Mouse (Mus musculus) limb, embryonic 12.5 days (tissue): ENCODE data around the gene Swt1. TPM values are rescaled to one million over a fixed set of nuclear protein-coding genes. Genes with fewer than 3 reads are reported as not detected.
A peak's percentile ranks its signal among the peaks of the same experiment; 100 is the strongest.

ENCODE experiments used
- ATAC-seq: fragments of 200-750 bp; cut with Nextera tagmentation; 2 replicates; pipeline ENCODE4 v1.8.0; 2017; ENCODE audit warnings: low read depth, moderate TSS enrichment; ENCODE audit not compliant: insufficient number of reproducible peaks, insufficient read depth, low FRiP score, low TSS enrichment
- H3K27ac ChIP-seq: fragments of 300-500 bp; sonication (generic); 2 replicates; pipeline ENCODE4 v1.5.1; 2016; ENCODE audit warnings: mild to moderate bottlenecking, moderate library complexity
- H3K27me3 ChIP-seq: fragments of 300-500 bp; sonication (generic); 2 replicates; pipeline ENCODE4 v1.6.1; 2016; ENCODE audit warnings: mild to moderate bottlenecking, moderate library complexity
- H3K36me3 ChIP-seq: fragments of 300-500 bp; sonication (generic); 2 replicates; pipeline ENCODE4 v1.6.1; 2016; ENCODE audit warnings: mild to moderate bottlenecking, moderate library complexity
- H3K4me1 ChIP-seq: fragments of 300-500 bp; sonication (generic); replicated peaks from 2 replicates; pipeline ENCODE4 v1.6.1; 2016
- H3K4me2 ChIP-seq: fragments of 300-500 bp; sonication (generic); 2 replicates; pipeline ENCODE4 v1.6.1; 2016; ENCODE audit warnings: mild to moderate bottlenecking, moderate library complexity
- H3K4me3 ChIP-seq: fragments of 300-500 bp; sonication (generic); replicated peaks from 2 replicates; pipeline ENCODE4 v1.5.1; 2016; ENCODE audit warnings: mild to moderate bottlenecking
- H3K9ac ChIP-seq: fragments of 300-500 bp; sonication (generic); replicated peaks from 2 replicates; pipeline ENCODE4 v1.6.1; 2016; ENCODE audit warnings: mild to moderate bottlenecking, moderate library complexity
- H3K9me3 ChIP-seq: fragments of 300-500 bp; sonication (generic); 2 replicates; pipeline ENCODE4 v1.6.1; 2016; ENCODE audit warnings: mild to moderate bottlenecking, moderate library complexity
- WGBS: fragments of 180-500 bp; shearing (Covaris S2); methylation state at CpG from one replicate; pipeline ENCODE4 v1.1.7; 2016; 5-methylcytosine and 5-hydroxymethylcytosine counted together
- polyA plus RNA-seq: library from polyadenylated mRNA; unstranded; fragments of >200 nt; fragmentation: Nextera tagmentation; extraction: Ambion mirVana; gene quantifications from 2 replicates; pipeline ENCODE4 v1.2.1, GENCODE M21; 2016

Swt1 gene
- polyA plus RNA-seq, 1 experiment from 2014 or later, result 30.7 TPM

DNA sequence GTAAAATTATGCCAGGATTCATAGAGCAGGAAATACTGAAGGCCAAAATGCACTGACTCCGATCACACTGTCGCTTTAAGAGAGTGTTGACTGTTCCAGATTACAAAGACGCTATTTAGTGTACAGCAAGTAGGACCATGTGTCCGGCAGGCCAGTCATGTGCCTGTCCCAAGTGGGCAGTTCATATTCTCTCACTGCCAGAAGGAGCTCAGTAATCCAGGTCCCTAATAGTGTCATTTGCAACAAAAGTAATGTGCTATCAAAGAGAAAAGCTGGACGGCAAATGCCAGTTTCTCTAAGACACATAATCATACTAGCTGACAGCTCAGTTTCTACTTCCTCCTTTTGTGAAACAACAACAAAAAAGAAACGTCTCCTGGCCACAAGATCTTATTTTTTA is 85.3 kb downstream of the Swt1 start:
- ATAC-seq, result no peak
- H3K27ac ChIP-seq, result 0 out of 2 replicates have a peak overlapping the region, but pooled peaks have one; percentile 12
- H3K4me2 ChIP-seq, result peak overlapping the region; percentile 68
- 35% methylated on average over 6 of the region's 6 CpGs for WGBS
- H3K9ac ChIP-seq, result no peak overlapping the region
- H3K36me3 ChIP-seq, result no peaks in the 10 kb centered on the region
- H3K4me1 ChIP-seq, result peaks cover 27% of the 10 kb centered on the region
- no peaks in the 10 kb centered on the region for H3K9me3 ChIP-seq
- no peaks in the 10 kb centered on the region for H3K27me3 ChIP-seq
- H3K4me3 ChIP-seq, result no peak overlapping the region

DNA sequence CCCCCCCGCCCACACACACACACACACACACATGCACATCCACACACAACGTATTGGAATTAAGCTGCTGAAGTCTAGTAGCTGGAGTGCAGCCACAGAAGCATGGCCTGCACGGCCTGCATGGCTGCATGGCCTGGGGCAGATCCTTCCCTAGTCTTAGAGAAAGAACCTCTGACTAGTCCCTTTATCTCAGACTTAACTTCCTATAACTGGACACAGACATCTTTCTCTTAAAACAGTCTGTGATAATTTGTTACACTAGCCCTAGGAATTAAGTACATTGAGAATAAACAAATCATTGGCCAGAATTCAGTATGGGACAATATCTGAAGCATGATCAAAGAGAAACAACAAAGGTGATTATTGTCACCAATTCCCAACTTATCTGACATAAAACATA is 85.9 kb downstream of the Swt1 start:
- 61% methylated on average over 3 of the region's 3 CpGs for WGBS
- H3K4me1 ChIP-seq, result peaks cover 27% of the 10 kb centered on the region

DNA sequence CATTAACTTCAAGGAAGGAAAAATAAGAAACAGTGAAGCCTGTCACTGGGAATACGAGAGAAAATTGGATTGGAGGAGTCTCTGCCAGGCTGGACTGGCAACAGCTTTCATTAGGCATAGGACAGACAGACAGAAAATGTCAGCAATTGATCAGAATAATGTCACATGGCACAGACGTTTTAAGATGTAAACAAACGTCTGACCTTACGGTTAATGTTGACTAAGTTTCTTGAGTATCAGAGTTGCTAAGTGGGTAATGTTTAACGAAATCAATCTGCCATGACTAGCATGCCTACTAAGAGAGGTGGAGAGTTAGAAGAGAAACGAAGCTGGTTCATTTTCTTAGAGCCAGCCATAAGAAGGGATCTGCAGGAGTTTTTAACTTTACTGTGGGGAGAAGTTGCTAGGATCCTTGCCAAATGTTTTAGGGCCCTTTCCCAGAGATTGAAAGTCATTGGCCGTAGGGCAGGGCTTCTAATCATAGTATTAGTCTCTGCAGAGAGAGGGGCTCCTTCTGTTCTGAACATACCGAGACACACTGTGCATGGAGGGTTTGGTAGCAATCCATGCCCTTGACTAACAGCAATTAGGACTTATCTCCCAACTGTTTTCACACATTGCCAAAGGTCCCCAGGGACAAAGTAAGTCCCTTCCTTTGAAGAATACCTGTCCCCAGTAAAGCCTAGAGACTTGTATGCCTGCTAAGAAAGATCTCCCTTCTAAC is 86.8 kb downstream of the Swt1 start:
- H3K36me3 ChIP-seq, result no peaks in the 10 kb centered on the region
- H3K9ac ChIP-seq, result no peak overlapping the region
- no peak overlapping the region for H3K4me2 ChIP-seq
- no peaks in the 10 kb centered on the region for H3K9me3 ChIP-seq
- no peak for ATAC-seq
- H3K27ac ChIP-seq, result no peak overlapping the region
- WGBS, result 61% methylated on average over 8 of the region's 8 CpGs
- H3K27me3 ChIP-seq, result no peaks in the 10 kb centered on the region
- H3K4me1 ChIP-seq, result peaks cover 20% of the 10 kb centered on the region
- no peak overlapping the region for H3K4me3 ChIP-seq

More for the DNA sequence above, 85.9 kb downstream of the Swt1 start:
- H3K27me3 ChIP-seq, result no peaks in the 10 kb centered on the region
- no peaks in the 10 kb centered on the region for H3K9me3 ChIP-seq
- no peak overlapping the region for H3K9ac ChIP-seq
- no peak for ATAC-seq
- H3K36me3 ChIP-seq, result no peaks in the 10 kb centered on the region
- no peak overlapping the region for H3K4me3 ChIP-seq
- H3K27ac ChIP-seq, result no peak overlapping the region
- H3K4me2 ChIP-seq, result no peak overlapping the region

DNA sequence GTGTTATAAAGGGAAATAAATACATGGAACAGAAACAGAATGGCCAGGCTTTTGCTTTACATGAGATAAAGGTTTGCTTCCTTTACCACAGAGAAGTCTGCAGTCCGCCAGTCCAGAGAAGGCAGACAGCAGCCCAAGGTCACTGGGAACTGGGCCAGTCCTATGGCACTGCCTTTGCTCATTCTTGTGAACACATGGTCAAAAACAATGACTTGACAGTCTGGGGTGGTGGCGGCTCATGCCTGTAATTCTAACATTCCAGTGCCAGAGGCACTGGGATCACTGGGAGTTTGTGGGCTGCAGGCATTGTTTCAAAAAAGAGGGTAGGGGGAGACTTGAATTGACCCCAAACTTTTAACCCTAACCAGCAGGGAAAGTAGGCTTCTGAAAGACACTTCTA is 89.3 kb downstream of the Swt1 start:
- Histone ChIP-seq H3K27ac (no peak overlapping the region), H3K4me1 (peaks cover 12% of the 10 kb centered on the region), H3K36me3 (no peaks in the 10 kb centered on the region), H3K9me3 (no peaks in the 10 kb centered on the region), H3K4me2 (no peak overlapping the region), H3K27me3 (no peaks in the 10 kb centered on the region), H3K9ac (no peak overlapping the region), H3K4me3 (no peak overlapping the region)
- 90% methylated on average over 2 of the region's 2 CpGs for WGBS
- ATAC-seq, result no peak

DNA sequence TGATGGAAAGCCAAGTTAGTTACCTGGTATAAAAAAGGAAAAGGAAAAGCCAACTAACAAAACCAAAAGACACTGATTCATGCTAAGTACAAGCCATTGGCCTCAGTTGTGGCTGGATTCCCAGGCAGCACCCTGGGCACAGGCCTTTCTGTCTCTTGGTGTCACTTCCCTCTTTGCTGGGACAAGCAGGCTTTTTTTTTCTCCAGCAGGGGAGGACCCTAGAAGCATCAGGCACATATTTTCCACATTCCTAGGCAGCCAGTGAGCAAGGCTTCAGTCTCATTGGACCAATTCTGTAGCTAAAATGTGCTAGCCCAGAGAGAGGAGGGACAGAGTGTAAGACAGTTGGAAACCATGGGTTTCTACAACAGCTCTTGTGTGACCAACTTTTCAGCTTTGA is 90.0 kb downstream of the Swt1 start:
- ATAC-seq, result no peak
- Histone ChIP-seq H3K4me1 (peaks cover 8% of the 10 kb centered on the region), H3K9me3 (no peaks in the 10 kb centered on the region), H3K27me3 (no peaks in the 10 kb centered on the region), H3K9ac (no peak overlapping the region), H3K4me2 (no peak overlapping the region), H3K27ac (no peak overlapping the region), H3K4me3 (no peak overlapping the region), H3K36me3 (no peaks in the 10 kb centered on the region)

DNA sequence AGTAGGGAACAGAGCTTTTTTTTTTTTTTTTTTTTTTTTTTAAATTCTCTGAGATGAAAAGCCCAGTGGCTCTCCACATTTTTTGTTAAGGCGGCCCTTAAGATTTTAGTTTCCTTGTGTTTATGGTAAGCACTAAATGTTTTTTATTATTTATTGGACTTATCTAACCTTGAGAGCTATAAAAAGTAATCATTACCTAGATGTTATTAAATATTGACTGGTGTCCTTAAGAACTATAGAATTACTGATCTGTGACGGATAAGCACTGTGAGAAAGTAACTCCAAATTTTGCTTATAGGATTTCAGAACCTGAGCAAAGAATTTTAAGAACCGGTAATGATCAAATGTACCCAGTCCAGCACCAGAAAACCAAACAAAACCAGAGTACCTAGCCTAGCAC is 95.4 kb downstream of the Swt1 start:
- ATAC-seq, result no peak

DNA sequence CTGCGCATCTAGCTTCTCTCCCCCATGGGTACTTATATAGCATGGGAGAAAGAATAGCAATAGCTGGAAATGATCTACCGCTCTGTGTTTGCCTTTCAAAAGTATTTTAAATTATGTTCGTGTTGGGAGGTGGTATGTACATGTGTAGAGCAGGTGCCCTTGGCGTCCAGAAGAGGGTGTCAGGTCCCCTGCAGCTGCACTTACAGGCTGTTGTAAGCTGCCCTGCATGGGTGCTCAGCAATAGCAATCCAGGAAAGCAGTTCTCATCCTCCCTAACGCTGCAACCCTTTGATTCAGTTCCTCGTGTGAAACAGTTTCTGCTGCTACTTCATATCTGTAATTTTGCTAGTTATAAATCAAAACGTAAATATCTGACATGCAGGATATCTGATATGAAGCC is 98.7 kb downstream of the Swt1 start:
- no peaks in the 10 kb centered on the region for H3K27me3 ChIP-seq

More for the DNA sequence above, 95.4 kb downstream of the Swt1 start:
- H3K9ac ChIP-seq, result no peak overlapping the region
- H3K4me3 ChIP-seq, result no peak overlapping the region
- no peak overlapping the region for H3K27ac ChIP-seq
- H3K9me3 ChIP-seq, result no peaks in the 10 kb centered on the region
- no peaks in the 10 kb centered on the region for H3K36me3 ChIP-seq
- H3K27me3 ChIP-seq, result no peaks in the 10 kb centered on the region
- H3K4me1 ChIP-seq, result no peaks in the 10 kb centered on the region
- no peak overlapping the region for H3K4me2 ChIP-seq
- WGBS, result 95% methylated on average over 3 of the region's 3 CpGs

DNA sequence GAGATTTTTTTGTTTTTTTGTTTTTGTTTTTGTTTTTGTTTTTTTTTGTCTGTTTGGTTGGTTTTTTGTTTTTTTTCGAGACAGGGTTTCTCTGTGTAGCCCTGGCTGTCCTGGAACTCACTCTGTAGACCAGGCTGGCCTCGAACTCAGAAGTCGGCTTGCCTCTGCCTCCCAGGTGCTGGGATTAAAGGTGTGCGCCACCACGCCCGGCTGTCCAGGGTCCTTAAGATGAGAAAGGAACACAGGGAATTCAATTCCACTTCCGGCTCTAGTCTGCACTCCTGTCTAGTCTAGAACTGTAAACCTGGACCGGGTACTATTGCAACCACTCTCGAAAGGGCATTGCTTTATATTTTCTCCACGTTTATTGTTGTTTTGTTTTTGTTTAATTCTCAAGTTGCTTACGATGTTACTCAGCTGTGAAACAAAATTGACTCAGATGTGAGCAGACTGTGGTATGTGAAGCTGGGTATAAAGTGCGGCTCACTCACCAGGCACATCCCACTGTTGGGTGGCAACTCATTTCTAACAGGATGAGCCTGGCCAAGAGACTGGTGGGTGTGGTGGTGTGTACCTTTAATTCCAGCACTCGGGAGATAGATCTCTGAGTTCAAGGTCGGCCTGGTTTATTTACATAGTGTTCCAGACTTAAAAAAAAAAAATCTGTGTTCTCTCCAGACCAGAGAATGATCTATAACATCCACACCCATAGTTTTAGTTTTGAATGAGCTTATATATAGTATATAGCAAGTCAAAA is 99.7 kb downstream of the Swt1 start:
- Histone ChIP-seq H3K27me3 (no peaks in the 10 kb centered on the region), H3K4me2 (no peak overlapping the region), H3K36me3 (no peaks in the 10 kb centered on the region), H3K9me3 (no peaks in the 10 kb centered on the region), H3K27ac (no peak overlapping the region), H3K4me1 (no peaks in the 10 kb centered on the region), H3K9ac (no peak overlapping the region), H3K4me3 (no peak overlapping the region)
- WGBS, result 90% methylated on average over 14 of the region's 14 CpGs
- ATAC-seq, result no peak

More for the DNA sequence above, 98.7 kb downstream of the Swt1 start:
- H3K4me1 ChIP-seq, result no peaks in the 10 kb centered on the region
- no peaks in the 10 kb centered on the region for H3K9me3 ChIP-seq
- ATAC-seq, result no peak
- no peak overlapping the region for H3K4me2 ChIP-seq
- WGBS, result 79% methylated on average over 7 of the region's 7 CpGs
- no peak overlapping the region for H3K4me3 ChIP-seq
- H3K27ac ChIP-seq, result no peak overlapping the region
- no peaks in the 10 kb centered on the region for H3K36me3 ChIP-seq
- no peak overlapping the region for H3K9ac ChIP-seq

DNA sequence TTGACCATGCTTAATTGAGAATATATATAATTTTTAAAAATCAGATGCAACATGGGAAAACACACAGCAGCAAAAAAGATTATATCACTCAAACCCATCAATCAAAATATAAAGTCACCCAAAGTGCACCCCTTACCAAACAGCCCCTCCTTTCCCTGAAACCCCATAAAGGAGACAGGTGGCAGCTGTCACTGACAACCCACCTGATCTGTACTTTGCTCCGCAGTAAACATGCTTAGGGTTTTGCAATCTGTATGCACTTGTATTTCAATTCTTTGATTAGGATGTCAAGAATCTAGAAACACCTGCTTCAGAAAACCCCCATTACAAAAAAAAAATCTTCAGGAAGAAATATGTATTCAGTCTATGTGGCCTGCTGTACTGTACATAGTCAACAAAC is 102.9 kb downstream of the Swt1 start:
- H3K27me3 ChIP-seq, result no peaks in the 10 kb centered on the region
- ATAC-seq, result no peak
- no peaks in the 10 kb centered on the region for H3K9me3 ChIP-seq
- H3K4me2 ChIP-seq, result no peak overlapping the region
- H3K4me3 ChIP-seq, result no peak overlapping the region
- WGBS, result 74% methylated on average over 1 of the region's 1 CpGs
- no peaks in the 10 kb centered on the region for H3K36me3 ChIP-seq
- H3K4me1 ChIP-seq, result no peaks in the 10 kb centered on the region
- no peak overlapping the region for H3K27ac ChIP-seq
- H3K9ac ChIP-seq, result no peak overlapping the region

DNA sequence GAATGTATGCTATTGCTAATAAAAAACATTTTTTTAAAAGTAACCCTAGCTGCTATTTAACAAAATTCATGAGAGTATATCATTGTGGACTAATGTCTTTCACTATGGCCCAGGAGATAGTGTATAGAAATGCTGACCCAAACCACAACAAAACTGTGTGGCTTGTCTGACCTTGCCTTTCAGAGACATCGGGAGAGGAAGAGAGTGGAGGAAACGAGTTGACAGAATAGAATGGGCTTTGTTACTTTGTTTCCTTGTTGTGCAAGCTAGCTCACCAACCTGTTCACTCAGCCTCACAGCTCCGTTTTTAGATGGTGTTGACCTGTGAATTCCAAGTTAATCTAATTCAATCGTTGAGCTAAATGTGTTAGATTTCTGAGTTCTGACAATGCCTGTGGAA is 107.8 kb downstream of the Swt1 start:
- no peaks in the 10 kb centered on the region for H3K27me3 ChIP-seq
- H3K27ac ChIP-seq, result no peak overlapping the region
- H3K4me1 ChIP-seq, result no peaks in the 10 kb centered on the region
- no peaks in the 10 kb centered on the region for H3K9me3 ChIP-seq
- 86% methylated on average over 4 of the region's 4 CpGs for WGBS
- H3K36me3 ChIP-seq, result no peaks in the 10 kb centered on the region
- no peak overlapping the region for H3K9ac ChIP-seq
- H3K4me2 ChIP-seq, result no peak overlapping the region
- ATAC-seq, result no peak
- H3K4me3 ChIP-seq, result no peak overlapping the region

DNA sequence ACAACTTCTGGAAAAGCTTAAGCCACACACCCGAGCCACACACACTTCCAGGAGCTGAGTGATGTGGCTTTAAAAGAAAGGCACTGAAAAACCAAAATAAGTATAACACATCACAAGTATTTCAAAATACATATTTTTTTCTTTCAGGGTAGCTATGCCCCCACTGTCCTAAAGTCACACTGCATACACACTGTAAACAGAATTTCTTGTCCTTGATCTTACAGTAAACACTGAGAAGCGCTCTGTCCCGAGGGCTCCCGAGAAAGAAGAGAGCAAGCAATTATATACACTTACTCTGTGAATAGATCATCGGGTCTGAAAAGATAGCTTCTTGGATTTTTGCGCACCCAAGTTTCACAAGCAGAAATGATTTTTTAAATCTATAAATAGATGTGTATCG is 109.0 kb downstream of the Swt1 start:
- no peak overlapping the region for H3K9ac ChIP-seq
- ATAC-seq, result no peak; the same call in 1 of the 2 replicates
- 89% methylated on average over 7 of the region's 7 CpGs for WGBS

More for the DNA sequence above, 109.0 kb downstream of the Swt1 start:
- no peak overlapping the region for H3K27ac ChIP-seq
- H3K36me3 ChIP-seq, result no peaks in the 10 kb centered on the region
- no peaks in the 10 kb centered on the region for H3K9me3 ChIP-seq
- no peaks in the 10 kb centered on the region for H3K4me1 ChIP-seq
- no peak overlapping the region for H3K4me2 ChIP-seq
- no peaks in the 10 kb centered on the region for H3K27me3 ChIP-seq
- H3K4me3 ChIP-seq, result no peak overlapping the region
